ENCODE assay signal across 7 mouse cellular contexts in genomic region chr4:155653086-155653450, GRCm38 (mm10). TPM values are rescaled to one million over a fixed set of nuclear protein-coding genes. Genes with fewer than 3 reads are reported as not detected.
DNase-seq lines count a peak whose midpoint lies in the region; ATAC-seq and TF ChIP-seq lines count a peak whose summit lies in the region.

Gene Mmp23, minus strand, starts transcription at chr4:155653384.

- H3K4me1 ChIP-seq in hindbrain, embryonic 13.5 days (replicated peaks): peaks cover 34% of the 10 kb centered on the region
- no peaks in the 10 kb centered on the region for H3K4me1 ChIP-seq in liver, embryonic 14.5 days (replicated peaks; ENCODE audit: control insufficient read depth in 2 of 2, insufficient read depth in 2 of 2, low read length in 1 of 2)

- TF ChIP-seq EP300 in liver, embryonic 14.5 days (IDR thresholded peaks at IDR 0.05; ENCODE audit: low read depth): no peak

- H3K4me3 ChIP-seq in gastrocnemius, adult 2 months: peak within 1 kb of the TSS; percentile 72
- peak within 1 kb of the TSS; percentile 35 for H3K4me3 ChIP-seq in hindbrain, embryonic 13.5 days
- peak within 1 kb of the TSS; percentile 5 to 35; a peak in 3 of 4 replicates for H3K4me3 ChIP-seq in liver, embryonic 14.5 days (ENCODE audit: insufficient read depth in 1 of 2, low read depth in 2 of 2, low read length in 2 of 2)

- H3K27me3 ChIP-seq in hindbrain, embryonic 13.5 days: peaks cover 73% of the 10 kb centered on the region
- peaks cover 39% of the 10 kb centered on the region for H3K27me3 ChIP-seq in liver, embryonic 14.5 days (ENCODE audit: control insufficient read depth, insufficient read depth, low read length)

- H3K36me3 ChIP-seq in hindbrain, embryonic 13.5 days: peaks cover 71% of the 10 kb centered on the region
- peaks cover 23% of the 10 kb centered on the region for H3K36me3 ChIP-seq in liver, embryonic 14.5 days (replicated peaks; ENCODE audit: control insufficient read depth, insufficient read depth, low read depth)

- intact Hi-C loops in gastrocnemius, adult 2 months (cut with DNase I): no loop called here

- peak; percentile 53 for DNase-seq in ES-CJ7 (ENCODE audit: low read depth, low spot score)
- DNase-seq in adrenal gland, postnatal 14 days: peak; percentile 57
- peak; percentile 77 for DNase-seq in gastrocnemius, adult 2 months
- DNase-seq in liver, embryonic 14.5 days (ENCODE audit: low read depth in 3 of 3, low spot score in 3 of 3): no peak
- DNase-seq in neural tube, embryonic 10.5 days (ENCODE audit: extremely low spot score, low spot score): peak; percentile 75
- no peak for DNase-seq in c-Kit-positive CD71-positive TER-119-positive erythroid progenitor cells, embryonic 14.5 days (ENCODE audit: low spot score)

- H3K27ac ChIP-seq in gastrocnemius, adult 2 months: peak within 1 kb of the TSS; percentile 76
- H3K27ac ChIP-seq in hindbrain, embryonic 13.5 days: no peak within 1 kb of the TSS
- no peak within 1 kb of the TSS for H3K27ac ChIP-seq in liver, embryonic 14.5 days

- no peaks in the 10 kb centered on the region for H3K9me3 ChIP-seq in hindbrain, embryonic 13.5 days
- no peaks in the 10 kb centered on the region for H3K9me3 ChIP-seq in liver, embryonic 14.5 days (ENCODE audit: control insufficient read depth, low read length)

- no peak; the same call in 1 of the 2 replicates for TF ChIP-seq CTCF in gastrocnemius, adult 2 months (IDR thresholded peaks at IDR 0.05)
- no peak for TF ChIP-seq CTCF in liver, embryonic 14.5 days (IDR thresholded peaks at IDR 0.05; ENCODE audit: low read depth)

- peak; percentile 41; the same call in 1 of the 2 replicates for ATAC-seq in hindbrain, embryonic 13.5 days (ENCODE audit: low FRiP score)
- ATAC-seq in liver, embryonic 14.5 days (ENCODE audit: insufficient read depth): no peak

- peak within 1 kb of the TSS; percentile 66 for H3K4me2 ChIP-seq in hindbrain, embryonic 13.5 days
- H3K4me2 ChIP-seq in liver, embryonic 14.5 days (ENCODE audit: low read depth): peak within 1 kb of the TSS; percentile 59

- under 1% methylated on average over 33 of the region's 33 CpGs for WGBS in hindbrain, embryonic 13.5 days
- 1% methylated on average over 33 of the region's 33 CpGs for WGBS in liver, embryonic 14.5 days (ENCODE audit: insufficient replicate concordance)

- peak within 1 kb of the TSS; percentile 71 for H3K9ac ChIP-seq in hindbrain, embryonic 13.5 days
- H3K9ac ChIP-seq in liver, embryonic 14.5 days (replicated peaks): no peak within 1 kb of the TSS

RNA-seq across cellular contexts. Expression of gene Mmp23, which starts in this region (rescaled TPM):
- total RNA-seq in adrenal gland, postnatal 14 days (2021): 10.0 and 11.5 TPM in 2 replicates
- total RNA-seq in gastrocnemius, adult 2 months (2021): 1 to 10 TPM in 1 of 2 experiments, under 1 TPM in 1; 0.64 to 3.0 TPM
- 3.9 and 4.5 TPM in 2 replicates for polyA plus RNA-seq in hindbrain, embryonic 13.5 days (2015; fragmentation: Nextera tagmentation; extraction: Ambion mirVana)
- 3.4 and 5.4 TPM in 2 replicates for polyA plus RNA-seq in liver, embryonic 14.5 days (2012; rRNA removed)
- polyA plus RNA-seq in liver, embryonic 14.5 days (2014; fragmentation: Nextera tagmentation; extraction: Ambion mirVana): 2.8 TPM in 2 replicates

Comparison
In these comparisons a context has a peak if more than half of its experiments do, and no peak if none do; other contexts are left out.
1. DNase-seq: peak in ES-CJ7 (single experiment), adrenal gland, postnatal 14 days (single experiment), gastrocnemius, adult 2 months (single experiment) and neural tube, embryonic 10.5 days (single experiment); none in liver, embryonic 14.5 days (0 of 3) and c-Kit-positive CD71-positive TER-119-positive erythroid progenitor cells, embryonic 14.5 days (single experiment).
2. H3K4me3 ChIP-seq: peak in every context shown above with its lines; median percentile 72 in gastrocnemius, adult 2 months; 35 in hindbrain, embryonic 13.5 days; 20 in liver, embryonic 14.5 days.